Mouse (Mus musculus): ENCODE results near the gene Tigd4. TPM values are rescaled to one million over a fixed set of nuclear protein-coding genes. Genes with fewer than 3 reads are reported as not detected.
A peak's percentile ranks its signal among the peaks of the same experiment; 100 is the strongest.

Tigd4 gene
- polyA plus RNA-seq, 1 experiment from 2014 or later: 0.12 TPM

DNA sequence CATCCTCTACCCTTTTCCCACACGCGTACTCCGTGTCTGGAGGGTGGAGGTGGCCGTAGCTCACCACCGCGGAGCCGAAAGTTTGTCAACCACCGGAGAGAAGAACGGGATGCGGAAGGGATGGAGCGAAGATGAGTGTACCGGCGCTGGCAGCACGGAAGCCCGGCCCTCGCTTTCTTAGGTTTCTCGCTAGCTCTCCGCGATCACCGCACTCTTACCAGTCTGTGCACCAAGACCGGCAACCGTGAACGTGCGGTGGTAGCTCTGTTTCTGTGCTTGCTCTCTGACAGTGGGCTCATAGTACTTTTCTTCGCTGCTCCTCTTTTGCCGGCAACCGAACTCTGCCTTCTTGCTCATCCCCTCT is 10.5 kb upstream of the Tigd4 start:
- no peaks in the 10 kb centered on the region for H3K27me3 ChIP-seq
- ATAC-seq (ENCODE audit: insufficient number of reproducible peaks, insufficient read depth, low FRiP score, low TSS enrichment): peak; percentile 55; the same call in 1 of the 2 replicates
- H3K4me3 ChIP-seq: peak overlapping the region; percentile 75
- H3K4me1 ChIP-seq: peaks cover 20% of the 10 kb centered on the region
- no peaks in the 10 kb centered on the region for H3K36me3 ChIP-seq
- H3K27ac ChIP-seq: peak overlapping the region; percentile 84
- peak overlapping the region; percentile 87 for H3K4me2 ChIP-seq (replicated peaks)
- WGBS: under 1% methylated on average over 27 of the region's 27 CpGs
- H3K9ac ChIP-seq: peak overlapping the region; percentile 87
- H3K9me3 ChIP-seq: no peaks in the 10 kb centered on the region

DNA sequence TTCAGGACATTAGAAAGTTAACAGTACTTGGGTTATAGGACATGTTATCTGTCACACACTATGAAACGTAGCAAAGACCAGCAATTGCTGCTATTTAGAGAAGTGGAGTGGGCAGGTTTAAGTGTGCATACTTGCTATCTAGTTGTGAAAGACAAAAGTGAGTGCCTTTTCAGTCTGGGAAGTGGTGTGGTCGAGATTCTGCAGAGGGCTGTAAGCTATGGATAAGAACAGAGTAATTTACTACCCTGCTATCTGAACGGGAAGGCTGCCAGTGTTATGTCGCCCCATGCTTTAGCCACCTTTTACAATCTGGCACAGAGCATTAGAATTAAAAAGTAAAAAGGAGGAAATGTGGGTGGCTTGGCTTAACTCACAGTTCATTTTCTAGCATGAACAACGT is 6.6 kb upstream of the Tigd4 start:
- H3K4me3 ChIP-seq: no peak overlapping the region
- no peaks in the 10 kb centered on the region; the same call in 1 of the 2 replicates for H3K27me3 ChIP-seq
- WGBS: 60% methylated on average over 5 of the region's 5 CpGs
- no peak overlapping the region for H3K9ac ChIP-seq
- H3K36me3 ChIP-seq: no peaks in the 10 kb centered on the region
- H3K4me1 ChIP-seq: peaks cover 7% of the 10 kb centered on the region; the same call in 1 of the 2 replicates
- no peak overlapping the region for H3K27ac ChIP-seq
- no peak for ATAC-seq (ENCODE audit: insufficient number of reproducible peaks, insufficient read depth, low FRiP score, low TSS enrichment)
- no peaks in the 10 kb centered on the region for H3K9me3 ChIP-seq
- H3K4me2 ChIP-seq (replicated peaks): no peak overlapping the region

DNA sequence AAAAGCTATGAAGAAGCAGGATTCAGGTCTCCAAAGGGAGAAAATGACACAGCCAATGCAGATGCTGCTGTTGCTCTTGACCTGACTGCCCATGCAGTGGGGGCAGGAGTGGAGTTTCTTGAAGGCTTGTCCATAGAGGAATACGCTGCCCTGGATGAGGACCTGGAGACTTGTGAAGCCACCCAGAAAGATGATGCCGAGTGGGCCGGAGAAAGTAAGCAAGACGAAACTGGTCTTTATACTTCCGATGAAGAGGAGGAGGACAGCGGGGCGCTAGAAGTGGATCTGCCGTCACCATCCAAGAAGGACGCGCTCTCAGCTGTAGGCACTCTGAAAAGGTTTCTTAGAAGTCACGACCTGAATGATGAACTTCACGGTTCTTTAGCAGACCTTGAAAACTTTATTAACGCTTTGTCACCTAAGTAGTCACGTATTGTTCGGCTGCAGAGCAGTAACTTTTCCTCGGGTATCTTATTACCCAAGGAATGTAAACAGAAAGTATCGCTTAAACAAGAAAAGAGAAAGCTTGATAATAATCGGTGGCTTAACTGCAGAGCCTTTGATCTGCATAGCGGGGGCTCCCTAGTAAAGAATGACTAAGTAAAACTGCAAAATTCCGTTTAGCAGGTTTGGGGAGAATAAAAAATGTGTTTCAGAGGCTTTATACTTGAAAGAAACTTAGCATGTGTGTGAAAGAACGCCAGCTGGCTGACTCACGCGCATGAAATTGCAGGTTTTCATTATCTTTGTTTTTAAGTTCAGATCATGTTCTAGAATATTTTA is 1.7 kb downstream of the Tigd4 start:
- Histone ChIP-seq H3K9ac (no peak overlapping the region), H3K4me2 (replicated peaks) (peak overlapping the region; percentile 43), H3K9me3 (no peaks in the 10 kb centered on the region), H3K4me3 (peak overlapping the region; percentile 6), H3K27ac (no peak overlapping the region), H3K4me1 (0 out of 2 replicates have a peak, but pooled peaks cover 4% of the 10 kb centered on the region), H3K36me3 (no peaks in the 10 kb centered on the region), H3K27me3 (peaks cover 2% of the 10 kb centered on the region)
- ATAC-seq (ENCODE audit: insufficient number of reproducible peaks, insufficient read depth, low FRiP score, low TSS enrichment): no peak
- 16% methylated on average over 23 of the region's 23 CpGs for WGBS

DNA sequence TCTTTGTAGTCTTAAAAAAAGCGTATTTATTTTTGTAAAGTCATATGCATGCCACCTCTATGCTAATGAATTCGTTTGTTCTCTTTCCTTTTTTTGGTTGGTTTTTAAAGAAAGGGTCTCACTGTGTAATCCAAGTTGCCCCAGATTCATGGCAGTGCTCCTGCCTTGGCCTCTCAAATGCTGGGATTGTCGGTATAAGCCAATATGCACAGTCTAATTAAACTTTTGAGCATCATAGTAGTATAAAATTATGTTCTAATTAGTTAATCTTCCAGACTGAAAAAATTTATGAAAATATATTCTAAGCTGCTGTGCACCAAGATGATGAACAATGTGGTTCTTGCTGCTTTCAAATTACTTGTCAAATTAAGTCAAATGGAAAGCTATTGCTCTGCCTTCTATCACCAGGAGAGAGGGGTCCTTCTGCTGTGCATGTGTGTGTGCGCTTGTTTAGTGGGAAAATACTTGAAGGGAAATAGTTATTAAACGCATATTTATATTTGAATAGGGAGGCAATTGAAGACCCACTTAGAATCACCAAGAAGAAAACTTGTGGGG is 2.4 kb downstream of the Tigd4 start:
- Histone ChIP-seq H3K9ac (no peak overlapping the region), H3K36me3 (no peaks in the 10 kb centered on the region), H3K27ac (no peak overlapping the region), H3K4me3 (no peak overlapping the region; the same call in 1 of the 2 replicates), H3K4me1 (0 out of 2 replicates have a peak, but pooled peaks cover 4% of the 10 kb centered on the region), H3K4me2 (replicated peaks) (peak overlapping the region; percentile 43), H3K9me3 (no peaks in the 10 kb centered on the region), H3K27me3 (peaks cover 2% of the 10 kb centered on the region)
- ATAC-seq (ENCODE audit: insufficient number of reproducible peaks, insufficient read depth, low FRiP score, low TSS enrichment): no peak
- 40% methylated on average over 5 of the region's 5 CpGs for WGBS

DNA sequence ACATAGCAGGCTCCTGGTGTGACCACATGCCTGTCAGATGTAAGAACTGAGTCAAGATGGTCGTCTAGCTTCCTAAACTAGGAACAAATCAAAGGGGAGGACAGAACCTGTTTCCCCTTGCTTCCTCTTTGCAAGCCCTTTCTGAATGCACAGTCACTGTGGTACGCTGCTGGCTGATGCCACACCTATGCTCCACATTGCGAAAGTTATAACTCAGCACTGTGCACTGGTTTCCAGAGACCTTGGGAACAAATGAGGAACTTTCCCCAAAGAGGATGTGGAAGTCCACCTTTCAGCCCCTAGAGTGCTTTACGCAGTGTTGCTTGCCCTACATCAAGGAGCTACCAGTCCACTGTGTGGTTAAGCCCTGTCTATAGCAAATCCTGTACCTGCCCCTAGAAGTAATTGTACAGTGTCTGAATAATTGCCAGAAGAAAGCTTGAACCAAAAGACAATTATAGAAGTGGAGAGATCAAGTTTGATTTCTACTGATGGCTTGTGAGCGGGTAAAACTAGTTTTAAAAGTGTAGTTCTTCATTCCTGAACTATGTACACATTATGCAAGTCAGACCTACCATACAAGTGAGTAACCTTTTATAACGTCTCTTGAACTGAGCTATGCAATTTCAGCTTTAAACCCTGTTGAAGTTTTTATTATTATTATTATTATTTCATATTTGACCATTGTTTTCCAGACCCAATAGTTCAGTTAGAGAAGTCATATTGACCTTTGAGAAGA is 4.8 kb downstream of the Tigd4 start:
- H3K4me2 ChIP-seq (replicated peaks): no peak overlapping the region
- no peaks in the 10 kb centered on the region for H3K9me3 ChIP-seq
- ATAC-seq (ENCODE audit: insufficient number of reproducible peaks, insufficient read depth, low FRiP score, low TSS enrichment): no peak
- H3K27me3 ChIP-seq: peaks cover 2% of the 10 kb centered on the region; the same call in 1 of the 2 replicates
- no peak overlapping the region for H3K4me3 ChIP-seq
- no peak overlapping the region for H3K9ac ChIP-seq
- no peak overlapping the region for H3K27ac ChIP-seq
- no peaks in the 10 kb centered on the region for H3K36me3 ChIP-seq
- WGBS: 82% methylated on average over 6 of the region's 6 CpGs
- H3K4me1 ChIP-seq: 0 out of 2 replicates have a peak, but pooled peaks cover 4% of the 10 kb centered on the region

DNA sequence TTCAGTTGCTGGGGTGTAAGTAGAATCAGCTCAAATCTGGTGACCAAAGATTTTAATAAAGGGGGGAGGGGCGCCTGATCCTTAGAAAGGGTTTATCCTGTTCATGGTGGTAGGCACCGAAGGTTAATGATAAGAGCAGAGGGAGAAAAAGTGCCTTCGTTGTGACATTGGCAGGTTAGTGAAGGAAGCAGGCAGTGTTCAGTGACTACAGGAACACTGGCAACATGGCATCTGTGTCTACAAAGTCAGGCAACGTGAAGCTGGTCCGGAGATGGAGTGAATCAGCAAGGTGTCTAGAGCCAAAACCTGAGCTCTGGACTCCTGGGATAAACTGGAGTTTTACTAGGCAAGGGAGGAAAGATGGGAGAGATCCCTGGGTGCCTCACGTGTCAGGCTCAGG is 5.4 kb downstream of the Tigd4 start:
- ATAC-seq (ENCODE audit: insufficient number of reproducible peaks, insufficient read depth, low FRiP score, low TSS enrichment): no peak
- WGBS: 82% methylated on average over 6 of the region's 6 CpGs

DNA sequence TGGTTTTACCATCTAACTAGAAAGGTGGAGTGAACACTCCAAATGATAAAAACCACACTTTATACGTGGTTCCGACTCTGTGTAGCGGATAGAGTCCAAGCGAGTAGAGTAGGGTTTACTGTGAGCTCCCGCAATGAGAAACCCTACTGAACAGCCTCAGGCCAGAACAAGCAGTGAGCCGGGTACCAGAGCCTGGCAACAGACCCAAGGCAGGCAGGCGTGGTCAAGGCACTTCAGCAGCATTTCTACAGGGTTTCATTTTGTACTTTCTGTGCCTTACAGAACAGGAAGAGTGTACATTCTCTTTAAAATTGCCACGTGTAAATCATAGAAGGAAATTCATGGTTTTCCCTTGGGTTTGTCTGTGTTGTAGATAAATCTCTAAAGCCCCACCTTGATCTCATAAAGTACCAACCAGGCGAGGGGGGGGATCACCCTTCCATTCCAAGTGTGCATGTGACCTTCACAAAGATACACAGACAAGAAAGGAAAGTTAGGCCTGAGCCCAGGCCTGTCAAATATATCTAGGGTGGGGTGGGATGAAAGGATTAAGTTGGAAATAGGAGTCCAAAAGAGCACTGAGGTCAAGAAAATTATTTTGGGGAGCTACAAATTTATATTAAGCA is 8.6 kb downstream of the Tigd4 start:
- H3K27me3 ChIP-seq: peaks cover 2% of the 10 kb centered on the region; the same call in 1 of the 2 replicates
- WGBS: 75% methylated on average over 9 of the region's 9 CpGs
- ATAC-seq (ENCODE audit: insufficient number of reproducible peaks, insufficient read depth, low FRiP score, low TSS enrichment): no peak
- no peaks in the 10 kb centered on the region for H3K4me1 ChIP-seq
- H3K9ac ChIP-seq: no peak overlapping the region
- no peaks in the 10 kb centered on the region for H3K9me3 ChIP-seq
- H3K4me2 ChIP-seq (replicated peaks): no peak overlapping the region
- no peak overlapping the region for H3K27ac ChIP-seq
- no peaks in the 10 kb centered on the region for H3K36me3 ChIP-seq
- H3K4me3 ChIP-seq: no peak overlapping the region

More for the DNA sequence above, 5.4 kb downstream of the Tigd4 start:
- Histone ChIP-seq H3K9ac (no peak overlapping the region), H3K9me3 (no peaks in the 10 kb centered on the region), H3K27me3 (peaks cover 2% of the 10 kb centered on the region; the same call in 1 of the 2 replicates), H3K27ac (no peak overlapping the region), H3K36me3 (no peaks in the 10 kb centered on the region), H3K4me3 (no peak overlapping the region), H3K4me1 (0 out of 2 replicates have a peak, but pooled peaks cover 4% of the 10 kb centered on the region), H3K4me2 (replicated peaks) (no peak overlapping the region)

DNA sequence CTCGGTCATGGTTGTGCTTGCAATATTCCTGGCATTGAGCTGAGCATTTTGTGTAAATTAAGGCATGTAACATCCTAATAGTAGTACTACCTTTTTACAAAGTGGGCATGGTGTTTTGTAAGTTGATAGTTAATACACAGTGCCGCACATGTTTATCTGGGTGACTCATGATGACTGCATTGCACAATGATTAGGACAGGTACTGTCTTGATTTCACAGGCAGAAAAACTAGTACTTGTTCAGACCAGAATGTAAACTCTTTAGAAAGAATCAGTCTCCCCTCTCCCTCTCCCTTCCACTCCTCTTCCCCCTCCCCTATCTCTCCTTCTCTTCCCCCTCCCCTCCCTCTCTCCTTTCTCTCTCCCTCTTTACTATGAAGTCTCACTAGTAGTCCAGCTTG is 9.4 kb downstream of the Tigd4 start:
- H3K27ac ChIP-seq: no peak overlapping the region
- H3K4me1 ChIP-seq: no peaks in the 10 kb centered on the region
- H3K4me3 ChIP-seq: no peak overlapping the region
- H3K36me3 ChIP-seq: no peaks in the 10 kb centered on the region
- no peak overlapping the region for H3K4me2 ChIP-seq (replicated peaks)
- no peak overlapping the region for H3K9ac ChIP-seq
- no peaks in the 10 kb centered on the region for H3K9me3 ChIP-seq
- ATAC-seq (ENCODE audit: insufficient number of reproducible peaks, insufficient read depth, low FRiP score, low TSS enrichment): no peak
- WGBS: 85% methylated on average over 2 of the region's 2 CpGs
- H3K27me3 ChIP-seq: no peaks in the 10 kb centered on the region

DNA sequence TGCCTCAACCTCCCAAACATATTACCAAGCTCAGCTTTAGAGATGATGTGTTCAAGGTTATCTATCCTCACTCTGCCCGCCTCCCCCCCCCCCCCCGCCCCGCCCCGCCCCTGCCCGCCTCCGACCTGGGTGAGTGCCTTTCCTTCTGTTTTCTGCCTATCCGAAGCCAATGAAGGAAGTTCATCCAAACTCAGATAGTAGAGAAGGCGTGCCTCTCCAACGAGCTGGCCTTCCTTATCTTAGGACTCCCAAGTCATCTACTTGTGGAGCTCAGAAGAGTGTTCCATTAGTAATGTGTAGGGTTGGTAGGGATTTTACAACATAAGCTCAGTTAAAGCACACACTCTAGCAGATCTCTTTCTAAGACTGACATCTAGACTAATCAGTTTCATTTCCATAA is 9.8 kb downstream of the Tigd4 start:
- no peaks in the 10 kb centered on the region for H3K4me1 ChIP-seq
- H3K36me3 ChIP-seq: no peaks in the 10 kb centered on the region
- H3K9me3 ChIP-seq: no peaks in the 10 kb centered on the region
- H3K27ac ChIP-seq: no peak overlapping the region
- 70% methylated on average over 6 of the region's 9 CpGs for WGBS
- no peak overlapping the region for H3K4me3 ChIP-seq
- ATAC-seq (ENCODE audit: insufficient number of reproducible peaks, insufficient read depth, low FRiP score, low TSS enrichment): no peak
- H3K27me3 ChIP-seq: no peaks in the 10 kb centered on the region
- H3K4me2 ChIP-seq (replicated peaks): no peak overlapping the region
- no peak overlapping the region for H3K9ac ChIP-seq

DNA sequence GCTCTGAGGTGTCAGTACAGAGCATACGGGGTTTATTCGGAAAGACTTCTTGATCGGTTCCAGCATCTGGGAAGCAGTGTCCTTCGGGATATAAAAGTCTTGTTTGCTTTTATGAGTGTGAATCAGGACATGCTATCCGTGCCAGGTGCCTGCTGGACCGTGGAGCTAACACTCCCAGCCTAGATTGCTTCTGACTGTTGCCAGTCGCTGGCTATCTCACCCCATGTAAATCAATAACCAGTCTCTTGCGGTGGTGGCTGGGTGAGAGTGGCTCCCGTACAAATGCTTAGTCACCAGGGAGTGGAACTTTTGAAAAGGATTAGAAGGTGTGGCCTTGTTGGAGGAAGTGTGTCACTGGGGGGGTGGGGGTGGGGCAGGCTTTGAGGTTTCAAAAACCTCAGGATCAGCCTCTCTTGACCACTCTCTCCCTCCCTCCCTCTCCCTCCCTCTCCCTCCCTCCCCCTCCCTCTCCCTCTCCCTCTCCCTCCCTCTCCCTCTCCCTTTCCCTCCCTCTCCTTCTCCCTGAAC is 16.9 kb downstream of the Tigd4 start:
- 84% methylated on average over 9 of the region's 9 CpGs for WGBS
- Histone ChIP-seq H3K9ac (no peak overlapping the region), H3K36me3 (no peaks in the 10 kb centered on the region), H3K4me2 (replicated peaks) (no peak overlapping the region), H3K4me3 (no peak overlapping the region), H3K9me3 (no peaks in the 10 kb centered on the region), H3K27me3 (no peaks in the 10 kb centered on the region), H3K27ac (no peak overlapping the region), H3K4me1 (no peaks in the 10 kb centered on the region)
- no peak for ATAC-seq (ENCODE audit: insufficient number of reproducible peaks, insufficient read depth, low FRiP score, low TSS enrichment)

DNA sequence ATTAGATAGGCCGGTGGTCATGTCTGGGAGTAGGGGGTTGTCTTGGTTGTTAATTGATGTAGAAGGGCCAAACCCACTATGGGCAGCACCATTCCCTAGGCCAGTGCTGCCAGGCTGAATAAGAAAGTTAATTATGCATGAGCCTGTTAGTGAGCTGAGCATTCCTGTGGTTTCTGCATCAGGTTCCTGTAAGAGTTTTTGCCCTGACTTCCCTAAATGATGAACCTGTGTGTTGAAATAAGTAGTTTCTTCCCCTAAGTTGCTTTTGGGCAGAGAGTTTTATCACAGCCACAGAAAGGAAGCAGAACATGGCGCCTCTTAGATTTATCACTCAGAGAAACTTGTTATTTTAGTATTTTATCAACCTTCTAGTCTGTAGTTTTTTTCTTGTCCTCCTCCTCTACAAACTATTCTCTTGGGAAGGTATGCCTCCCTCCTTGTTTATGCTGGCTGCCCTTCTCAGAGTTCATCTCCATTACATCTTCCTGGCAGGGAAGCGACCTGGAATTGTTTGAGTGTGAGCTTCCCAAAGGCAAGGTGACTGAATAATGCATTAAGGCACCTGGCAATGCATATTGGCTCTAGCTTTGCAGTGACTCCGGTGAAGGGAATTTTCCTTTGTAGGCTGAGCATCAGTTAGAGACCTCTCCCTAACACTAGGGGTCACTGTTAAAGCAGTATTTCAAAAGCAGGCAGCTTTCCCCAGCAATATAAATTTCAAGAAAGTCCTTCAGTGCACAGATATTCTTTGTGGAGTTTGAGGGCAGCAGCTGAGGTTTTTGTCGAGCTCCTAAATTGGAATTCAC is 21.9 kb downstream of the Tigd4 start:
- Histone ChIP-seq H3K27me3 (no peaks in the 10 kb centered on the region), H3K9ac (no peak overlapping the region), H3K27ac (no peak overlapping the region), H3K4me1 (no peaks in the 10 kb centered on the region), H3K4me2 (replicated peaks) (no peak overlapping the region), H3K9me3 (no peaks in the 10 kb centered on the region), H3K36me3 (no peaks in the 10 kb centered on the region), H3K4me3 (no peak overlapping the region)
- 24% methylated on average over 5 of the region's 5 CpGs for WGBS
- ATAC-seq (ENCODE audit: insufficient number of reproducible peaks, insufficient read depth, low FRiP score, low TSS enrichment): no peak

Measured in embryonic facial prominence, embryonic 12.5 days (tissue).